Mouse (Mus musculus) kidney, embryonic 15.5 days (tissue): ENCODE results near the gene Zmiz1. TPM values are rescaled to one million over a fixed set of nuclear protein-coding genes. Genes with fewer than 3 reads are reported as not detected.
A peak's percentile ranks its signal among the peaks of the same experiment; 100 is the strongest.

Experiments
- ATAC-seq: fragments of 200-750 bp; cut with Nextera tagmentation; replicated peaks from 2 replicates; pipeline ENCODE4 v1.8.0; 2017; ENCODE audit warnings: moderate TSS enrichment; ENCODE audit not compliant: low FRiP score
- H3K27ac ChIP-seq: fragments of 300-500 bp; sonication (generic); 2 replicates; pipeline ENCODE4 v1.5.1; 2015; ENCODE audit warnings: mild to moderate bottlenecking, inconsistent platforms
- H3K27me3 ChIP-seq: fragments of 300-500 bp; sonication (generic); 2 replicates; pipeline ENCODE4 v1.6.1; 2015; ENCODE audit warnings: inconsistent platforms
- H3K36me3 ChIP-seq: fragments of 300-500 bp; sonication (generic); 2 replicates; pipeline ENCODE4 v1.6.1; 2015; ENCODE audit warnings: inconsistent platforms
- H3K4me1 ChIP-seq: fragments of 300-500 bp; sonication (generic); 2 replicates; pipeline ENCODE4 v1.6.1; 2015; ENCODE audit warnings: inconsistent platforms
- H3K4me2 ChIP-seq: fragments of 300-500 bp; sonication (generic); 2 replicates; pipeline ENCODE4 v1.6.1; 2015; ENCODE audit warnings: moderate library complexity, mild to moderate bottlenecking, inconsistent platforms
- H3K4me3 ChIP-seq: fragments of 300-500 bp; sonication (generic); replicated peaks from 2 replicates; pipeline ENCODE4 v1.5.1; 2015; ENCODE audit warnings: mild to moderate bottlenecking, inconsistent platforms
- H3K9ac ChIP-seq: fragments of 300-500 bp; sonication (generic); 2 replicates; pipeline ENCODE4 v1.6.1; 2015; ENCODE audit warnings: mild to moderate bottlenecking, inconsistent platforms
- H3K9me3 ChIP-seq: fragments of 300-500 bp; sonication (generic); replicated peaks from 2 replicates; pipeline ENCODE4 v1.6.1; 2016; ENCODE audit warnings: inconsistent platforms
- WGBS: fragments of 180-500 bp; shearing (Covaris S2); methylation state at CpG from one replicate; pipeline ENCODE4 v1.1.7; 2015; ENCODE audit warnings: mixed read lengths; 5-methylcytosine and 5-hydroxymethylcytosine counted together
- polyA plus RNA-seq: library from polyadenylated mRNA; unstranded; fragments of >200 nt; fragmentation: Nextera tagmentation; extraction: Ambion mirVana; gene quantifications from 2 replicates; pipeline ENCODE4 v1.2.1, GENCODE M21; 2015

The Zmiz1 gene
- polyA plus RNA-seq, 1 experiment from 2014 or later: 47.3 TPM

GRCm38 (mm10) chr14:25523230-25524110, 64.5 kb downstream of the Zmiz1 start:
- Histone ChIP-seq H3K27me3 (no peaks in the 10 kb centered on the region), H3K9me3 (no peaks in the 10 kb centered on the region), H3K27ac (peak overlapping the region; percentile 81), H3K9ac (peak overlapping the region; percentile 19; the same call in 1 of the 2 replicates), H3K4me2 (no peak overlapping the region), H3K36me3 (no peaks in the 10 kb centered on the region), H3K4me1 (peaks cover 82% of the 10 kb centered on the region), H3K4me3 (no peak overlapping the region)
- no peak for ATAC-seq
- WGBS: 41% methylated on average over 11 of the region's 11 CpGs

- 52% methylated on average over 9 of the region's 9 CpGs for WGBS
- Histone ChIP-seq H3K9ac (no peak overlapping the region), H3K27ac (peak overlapping the region; percentile 81; the same call in 1 of the 2 replicates)
Measured at GRCm38 (mm10) chr14:25524111-25524495, 65.1 kb downstream of the Zmiz1 start.

GRCm38 (mm10) chr14:25524884-25525283, 65.9 kb downstream of the Zmiz1 start:
- no peak overlapping the region for H3K4me3 ChIP-seq
- peaks cover 74% of the 10 kb centered on the region for H3K4me1 ChIP-seq
- 64% methylated on average over 4 of the region's 4 CpGs for WGBS
- H3K27me3 ChIP-seq: no peaks in the 10 kb centered on the region
- no peaks in the 10 kb centered on the region for H3K36me3 ChIP-seq
- no peak for ATAC-seq
- no peaks in the 10 kb centered on the region for H3K9me3 ChIP-seq
- no peak overlapping the region for H3K4me2 ChIP-seq
- H3K27ac ChIP-seq: peak overlapping the region; percentile 81
- no peak overlapping the region for H3K9ac ChIP-seq

More at GRCm38 (mm10) chr14:25524111-25524495, 65.1 kb downstream of the Zmiz1 start:
- peaks cover 82% of the 10 kb centered on the region for H3K4me1 ChIP-seq
- H3K9me3 ChIP-seq: no peaks in the 10 kb centered on the region
- ATAC-seq: no peak
- no peaks in the 10 kb centered on the region for H3K27me3 ChIP-seq
- H3K4me2 ChIP-seq: no peak overlapping the region
- no peak overlapping the region for H3K4me3 ChIP-seq
- H3K36me3 ChIP-seq: no peaks in the 10 kb centered on the region

- Histone ChIP-seq H3K27me3 (no peaks in the 10 kb centered on the region), H3K27ac (peak overlapping the region; percentile 81), H3K4me1 (peaks cover 71% of the 10 kb centered on the region), H3K9ac (no peak overlapping the region), H3K4me3 (no peak overlapping the region), H3K9me3 (no peaks in the 10 kb centered on the region), H3K4me2 (no peak overlapping the region), H3K36me3 (no peaks in the 10 kb centered on the region)
- 20% methylated on average over 8 of the region's 8 CpGs for WGBS
- ATAC-seq: peak; percentile 77
Measured at GRCm38 (mm10) chr14:25525729-25526128, 66.7 kb downstream of the Zmiz1 start.

- Histone ChIP-seq H3K4me3 (no peak overlapping the region), H3K27ac (peak overlapping the region; percentile 81; the same call in 1 of the 2 replicates), H3K27me3 (no peaks in the 10 kb centered on the region), H3K36me3 (no peaks in the 10 kb centered on the region), H3K9me3 (no peaks in the 10 kb centered on the region), H3K4me1 (peaks cover 71% of the 10 kb centered on the region), H3K9ac (no peak overlapping the region), H3K4me2 (no peak overlapping the region)
- WGBS: 84% methylated on average over 8 of the region's 8 CpGs
- ATAC-seq: no peak
Measured at GRCm38 (mm10) chr14:25526872-25527271, 67.9 kb downstream of the Zmiz1 start.

GRCm38 (mm10) chr14:25527321-25527720, 68.3 kb downstream of the Zmiz1 start:
- no peak overlapping the region for H3K4me2 ChIP-seq
- ATAC-seq: no peak
- no peaks in the 10 kb centered on the region for H3K27me3 ChIP-seq
- H3K36me3 ChIP-seq: no peaks in the 10 kb centered on the region; the same call in 1 of the 2 replicates
- H3K27ac ChIP-seq: no peak overlapping the region
- no peak overlapping the region for H3K4me3 ChIP-seq
- H3K9ac ChIP-seq: no peak overlapping the region
- 84% methylated on average over 2 of the region's 2 CpGs for WGBS
- peaks cover 71% of the 10 kb centered on the region for H3K4me1 ChIP-seq
- H3K9me3 ChIP-seq: no peaks in the 10 kb centered on the region

- no peaks in the 10 kb centered on the region for H3K9me3 ChIP-seq
- no peak overlapping the region for H3K4me2 ChIP-seq
- H3K36me3 ChIP-seq: peaks cover 5% of the 10 kb centered on the region; the same call in 1 of the 2 replicates
- H3K27ac ChIP-seq: no peak overlapping the region
- no peaks in the 10 kb centered on the region for H3K27me3 ChIP-seq
- H3K4me1 ChIP-seq: peaks cover 70% of the 10 kb centered on the region
- H3K4me3 ChIP-seq: no peak overlapping the region
- no peak for ATAC-seq
- 86% methylated on average over 4 of the region's 4 CpGs for WGBS
- no peak overlapping the region for H3K9ac ChIP-seq
Measured at GRCm38 (mm10) chr14:25530342-25530741, 71.4 kb downstream of the Zmiz1 start.

GRCm38 (mm10) chr14:25530815-25531214, 71.8 kb downstream of the Zmiz1 start:
- Histone ChIP-seq H3K36me3 (peaks cover 7% of the 10 kb centered on the region), H3K4me1 (peaks cover 69% of the 10 kb centered on the region), H3K4me3 (no peak overlapping the region), H3K9me3 (no peaks in the 10 kb centered on the region), H3K4me2 (no peak overlapping the region), H3K27me3 (no peaks in the 10 kb centered on the region), H3K27ac (no peak overlapping the region), H3K9ac (no peak overlapping the region)
- 67% methylated on average over 5 of the region's 5 CpGs for WGBS
- no peak for ATAC-seq

- peak overlapping the region; percentile 80 for H3K27ac ChIP-seq
- no peaks in the 10 kb centered on the region for H3K27me3 ChIP-seq
- no peaks in the 10 kb centered on the region for H3K9me3 ChIP-seq
- H3K36me3 ChIP-seq: peaks cover 29% of the 10 kb centered on the region
- H3K4me1 ChIP-seq: peaks cover 54% of the 10 kb centered on the region
- no peak overlapping the region for H3K4me3 ChIP-seq
- no peak overlapping the region for H3K4me2 ChIP-seq
- WGBS: 33% methylated on average over 3 of the region's 3 CpGs
- no peak; the same call in 1 of the 2 replicates for ATAC-seq
- no peak overlapping the region for H3K9ac ChIP-seq
Measured at GRCm38 (mm10) chr14:25533010-25533409, 74.0 kb downstream of the Zmiz1 start.

- ATAC-seq: no peak
- Histone ChIP-seq H3K36me3 (peaks cover 37% of the 10 kb centered on the region), H3K27ac (peak overlapping the region; percentile 80), H3K9me3 (no peaks in the 10 kb centered on the region), H3K4me3 (no peak overlapping the region), H3K9ac (no peak overlapping the region), H3K27me3 (no peaks in the 10 kb centered on the region), H3K4me1 (peaks cover 56% of the 10 kb centered on the region), H3K4me2 (no peak overlapping the region)
- 69% methylated on average over 9 of the region's 9 CpGs for WGBS
Measured at GRCm38 (mm10) chr14:25533631-25534395, 74.8 kb downstream of the Zmiz1 start.

- no peaks in the 10 kb centered on the region for H3K27me3 ChIP-seq
- peaks cover 56% of the 10 kb centered on the region for H3K4me1 ChIP-seq
- H3K9ac ChIP-seq: no peak overlapping the region
- no peak overlapping the region for H3K4me3 ChIP-seq
- H3K27ac ChIP-seq: peak overlapping the region; percentile 80
- ATAC-seq: no peak
- H3K9me3 ChIP-seq: no peaks in the 10 kb centered on the region
- no peak overlapping the region for H3K4me2 ChIP-seq
- peaks cover 42% of the 10 kb centered on the region for H3K36me3 ChIP-seq
Measured at GRCm38 (mm10) chr14:25534396-25534769, 75.4 kb downstream of the Zmiz1 start.
